10 mouse cellular contexts compared by ENCODE assay signal in genomic region chr10:5921031-5921551, GRCm38 (mm10). TPM values are rescaled to one million over a fixed set of nuclear protein-coding genes. Genes with fewer than 3 reads are reported as not detected.
DNase-seq lines count a peak whose midpoint lies in the region; ATAC-seq and TF ChIP-seq lines count a peak whose summit lies in the region.
"Had no signal": no experiment of that assay in that cellular context is flagged by ENCODE, and none has a peak within 500 bp of the region (broad histone marks: within the 10 kb centered on the region; RNA-seq: fewer than 3 reads in every experiment).

No protein-coding gene starts in this region.

- H3K4me1 ChIP-seq in heart, embryonic 12.5 days (replicated peaks) = peaks cover 16% of the 10 kb centered on the region
- H3K4me1 ChIP-seq in cerebellum, adult 2 months (ENCODE audit: control insufficient read depth, insufficient read depth, low read length) = no peaks in the 10 kb centered on the region
- peaks cover 9% of the 10 kb centered on the region for H3K4me1 ChIP-seq in midbrain, embryonic 16.5 days (ENCODE audit: control insufficient read depth, insufficient read depth, low read length)

- WGBS in heart, embryonic 12.5 days = 2% methylated on average over 11 of the region's 12 CpGs
- WGBS in cerebellum, adult 2 months = under 1% methylated on average over 12 of the region's 12 CpGs
- WGBS in midbrain, embryonic 16.5 days = under 1% methylated on average over 12 of the region's 12 CpGs

- H3K36me3 ChIP-seq in heart, embryonic 12.5 days = no peaks in the 10 kb centered on the region
- no peaks in the 10 kb centered on the region for H3K36me3 ChIP-seq in midbrain, embryonic 16.5 days (ENCODE audit: control insufficient read depth, insufficient read depth, low read length)
- H3K36me3 ChIP-seq: G1E had no signal

- no peak overlapping the region for H3K27ac ChIP-seq in heart, embryonic 12.5 days (ENCODE audit: poor library complexity, severe bottlenecking)
- H3K27ac ChIP-seq in cerebellum, adult 2 months (ENCODE audit: insufficient read depth, low read length) = no peak overlapping the region
- H3K27ac ChIP-seq in midbrain, embryonic 16.5 days (ENCODE audit: low read length) = peak overlapping the region; percentile 86

- H3K4me3 ChIP-seq in heart, embryonic 12.5 days = peak overlapping the region; percentile 78
- H3K4me3 ChIP-seq in cerebellum, adult 2 months (replicated peaks; ENCODE audit: insufficient read depth, low read depth, low read length) = peak overlapping the region; percentile 57
- H3K4me3 ChIP-seq in midbrain, embryonic 16.5 days (ENCODE audit: low read depth, low read length) = peak overlapping the region; percentile 95

- no peaks in the 10 kb centered on the region for H3K9me3 ChIP-seq in heart, embryonic 12.5 days (replicated peaks)
- no peaks in the 10 kb centered on the region for H3K9me3 ChIP-seq in midbrain, embryonic 16.5 days (replicated peaks; ENCODE audit: control insufficient read depth, low read length, poor library complexity, severe bottlenecking)
- H3K9me3 ChIP-seq: G1E had no signal

- TF ChIP-seq POLR2A in cerebellum, adult 2 months (IDR thresholded peaks at IDR 0.05; ENCODE audit: borderline replicate concordance, insufficient read depth, low read length) = no peak

- H3K9ac ChIP-seq in heart, embryonic 12.5 days = peak overlapping the region; percentile 76
- peak overlapping the region; percentile 95 for H3K9ac ChIP-seq in midbrain, embryonic 16.5 days (ENCODE audit: low read depth, low read length)

- no peak for TF ChIP-seq CTCF in cerebellum, adult 2 months (IDR thresholded peaks at IDR 0.05; ENCODE audit: borderline replicate concordance, insufficient read depth, low read depth, low read length)

- ATAC-seq in heart, embryonic 12.5 days (ENCODE audit: insufficient number of reproducible peaks, low FRiP score) = no peak; the same call in 1 of the 2 replicates
- peak; percentile 50 for ATAC-seq in frontal cortex, adult (ENCODE audit: low TSS enrichment)
- peak; percentile 59 for ATAC-seq in midbrain, embryonic 16.5 days
- no peak for ATAC-seq in megakaryocyte, adult 5-6 weeks (ENCODE audit: poor library complexity, severe bottlenecking)
- no peak for ATAC-seq in granulocyte monocyte progenitor cell, adult 5-6 weeks (replicated peaks; ENCODE audit: poor library complexity, severe bottlenecking)

- peaks cover 9% of the 10 kb centered on the region for H3K27me3 ChIP-seq in heart, embryonic 12.5 days (replicated peaks)
- H3K27me3 ChIP-seq in cerebellum, adult 2 months (ENCODE audit: control insufficient read depth, insufficient read depth, low read length) = no peaks in the 10 kb centered on the region
- H3K27me3 ChIP-seq in midbrain, embryonic 16.5 days (ENCODE audit: control insufficient read depth, insufficient read depth, low read depth, low read length) = no peaks in the 10 kb centered on the region

- intact Hi-C loops in heart, postnatal 36 days (cut with DNase I) = no loop called here

- peak overlapping the region; percentile 100 for H3K4me2 ChIP-seq in heart, embryonic 12.5 days
- peak overlapping the region; percentile 71 for H3K4me2 ChIP-seq in midbrain, embryonic 16.5 days (ENCODE audit: low read length)

- no peak for DNase-seq in heart, postnatal 36 days
- DNase-seq in cerebellum, adult 2 months = peak; percentile 47 to 65
- DNase-seq in layer of hippocampus, postnatal 10 days (ENCODE audit: low spot score in 2 of 2) = peak; percentile 24 to 45

RNA-seq across cellular contexts. Expression of gene Rgs17, which starts 1.1 kb away (rescaled TPM):
- 0.80 and 1.3 TPM in 2 replicates for polyA plus RNA-seq in heart, embryonic 12.5 days (2016; fragmentation: Nextera tagmentation; extraction: Ambion mirVana)
- total RNA-seq in heart, postnatal 36 days (2021) = under 1 TPM; 0.61 to 0.62 TPM
- 16.2 and 18.7 TPM in 2 replicates for polyA plus RNA-seq in cerebellum, adult 2 months (2012; rRNA removed)
- total RNA-seq in layer of hippocampus, postnatal 10 days (2021) = 10 to 100 TPM; 45.1 to 46.5 TPM
- polyA plus RNA-seq in midbrain, embryonic 16.5 days (2015; fragmentation: Nextera tagmentation; extraction: Ambion mirVana) = 28.4 and 35.5 TPM in 2 replicates
- not detected in 2 replicates for total RNA-seq in megakaryocyte, adult 5-6 weeks (2015)
- not detected in 2 replicates for total RNA-seq in megakaryocyte, adult 5-6 weeks (2017)
- total RNA-seq in granulocyte monocyte progenitor cell, adult 5-6 weeks (2014; fragmentation: Nextera tagmentation) = not detected in 2 replicates
- not detected in 2 replicates for total RNA-seq in granulocyte monocyte progenitor cell, adult 5-6 weeks (2017)
- total RNA-seq: hematopoietic stem cell, adult 5-6 weeks had no signal
- polyA plus RNA-seq: G1E had no signal

Comparison
In these comparisons a context has a peak if more than half of its experiments do, and no peak if none do; other contexts are left out.
1. ATAC-seq: peak in frontal cortex, adult (single experiment) and midbrain, embryonic 16.5 days (single experiment); none in heart, embryonic 12.5 days (single experiment), megakaryocyte, adult 5-6 weeks (single experiment) and granulocyte monocyte progenitor cell, adult 5-6 weeks (single experiment).
2. DNase-seq: peak in cerebellum, adult 2 months (2 of 2) and layer of hippocampus, postnatal 10 days (2 of 2); none in heart, postnatal 36 days (0 of 2).
3. RNA of gene Rgs17, which starts 1.1 kb away (total RNA-seq): 45.1 to 46.5 TPM in layer of hippocampus, postnatal 10 days; 0.61 to 0.62 TPM in heart, postnatal 36 days, not detected in megakaryocyte, adult 5-6 weeks and not detected in granulocyte monocyte progenitor cell, adult 5-6 weeks; every median in the first group is over 10 times any median in the second.
4. Peak in every context shown above with its lines, with median percentiles within 50 percentile points of each other: H3K4me3 ChIP-seq.